ENCODE assay signal across 10 mouse cellular contexts in genomic region chr10:127125210-127126001, GRCm38 (mm10). TPM values are rescaled to one million over a fixed set of nuclear protein-coding genes. Genes with fewer than 3 reads are reported as not detected.
A peak's percentile ranks its signal among the peaks of the same experiment; 100 is the strongest.
DNase-seq lines count a peak whose midpoint lies in the region; ATAC-seq and TF ChIP-seq lines count a peak whose summit lies in the region.
"Had no signal": no experiment of that assay in that cellular context is flagged by ENCODE, and none has a peak within 500 bp of the region (broad histone marks: within the 10 kb centered on the region; RNA-seq: fewer than 3 reads in every experiment).

No protein-coding gene starts in this region.

- 67% methylated on average over 9 of the region's 9 CpGs for WGBS in intestine, postnatal 0 days
- WGBS in intestine, embryonic 15.5 days = 71% methylated on average over 9 of the region's 9 CpGs

- no peaks in the 10 kb centered on the region for H3K4me1 ChIP-seq in intestine, postnatal 0 days (replicated peaks; ENCODE audit: control insufficient read depth, insufficient read depth, low read length)
- 0 out of 2 replicates have a peak, but pooled peaks cover 7% of the 10 kb centered on the region for H3K4me1 ChIP-seq in intestine, embryonic 15.5 days (replicated peaks)

- no peak overlapping the region for H3K4me3 ChIP-seq in intestine, postnatal 0 days (ENCODE audit: low read depth, low read length)
- H3K4me3 ChIP-seq in intestine, embryonic 15.5 days (replicated peaks) = no peak overlapping the region
- H3K4me3 ChIP-seq: embryonic facial prominence, embryonic 15.5 days; limb, embryonic 12.5 days had no signal

- no peaks in the 10 kb centered on the region for H3K27me3 ChIP-seq in intestine, postnatal 0 days (replicated peaks; ENCODE audit: control insufficient read depth, insufficient read depth, low read length)
- H3K27me3 ChIP-seq in intestine, embryonic 15.5 days (replicated peaks) = no peaks in the 10 kb centered on the region
- H3K27me3 ChIP-seq: embryonic facial prominence, embryonic 15.5 days; limb, embryonic 12.5 days had no signal

- H3K9me3 ChIP-seq in intestine, postnatal 0 days (ENCODE audit: control insufficient read depth) = no peaks in the 10 kb centered on the region
- no peaks in the 10 kb centered on the region for H3K9me3 ChIP-seq in intestine, embryonic 15.5 days
- H3K9me3 ChIP-seq: embryonic facial prominence, embryonic 15.5 days; limb, embryonic 12.5 days had no signal

- peak; percentile 75 for DNase-seq in ZHBTc4 (ENCODE audit: low read depth, low spot score)
- peak; percentile 60 for DNase-seq in kidney, postnatal 14 days
- no peak for DNase-seq in frontal cortex, postnatal 14 days (ENCODE audit: low spot score in 2 of 2)
- DNase-seq in heart, adult 11 months = no peak

- H3K36me3 ChIP-seq in intestine, postnatal 0 days (ENCODE audit: control insufficient read depth, insufficient read depth) = no peaks in the 10 kb centered on the region
- no peaks in the 10 kb centered on the region for H3K36me3 ChIP-seq in intestine, embryonic 15.5 days
- H3K36me3 ChIP-seq: embryonic facial prominence, embryonic 15.5 days; limb, embryonic 12.5 days had no signal

- H3K27ac ChIP-seq in intestine, postnatal 0 days (ENCODE audit: low read depth, low read length) = no peak overlapping the region
- no peak overlapping the region for H3K27ac ChIP-seq in intestine, embryonic 15.5 days
- H3K27ac ChIP-seq: embryonic facial prominence, embryonic 15.5 days; limb, embryonic 12.5 days had no signal

- TF ChIP-seq CTCF in intestine, postnatal 0 days (IDR thresholded peaks at IDR 0.05; ENCODE audit: low read depth) = peak; percentile 80

- no peak overlapping the region for H3K4me2 ChIP-seq in intestine, postnatal 0 days (replicated peaks; ENCODE audit: low read depth)
- no peak overlapping the region for H3K4me2 ChIP-seq in intestine, embryonic 15.5 days (replicated peaks)
- H3K4me2 ChIP-seq: embryonic facial prominence, embryonic 15.5 days; limb, embryonic 12.5 days had no signal

- no peak overlapping the region for H3K9ac ChIP-seq in intestine, postnatal 0 days (ENCODE audit: low read depth, low read length)
- no peak overlapping the region for H3K9ac ChIP-seq in intestine, embryonic 15.5 days
- H3K9ac ChIP-seq: embryonic facial prominence, embryonic 15.5 days; limb, embryonic 12.5 days had no signal

- ATAC-seq in intestine, postnatal 0 days = no peak
- ATAC-seq in intestine, embryonic 15.5 days = no peak
- ATAC-seq in CD4-positive, CD25-positive, alpha-beta regulatory T cell, adult 4 months = peak; percentile 46
- ATAC-seq in monocyte, adult 5-6 weeks (replicated peaks; ENCODE audit: insufficient number of reproducible peaks, low FRiP score, low TSS enrichment, poor library complexity, severe bottlenecking) = peak; percentile 52

RNA-seq across cellular contexts. Expression of gene Os9, which starts 4.5 kb away (rescaled TPM):
- 113 and 116 TPM in 2 replicates for polyA plus RNA-seq in intestine, postnatal 0 days (2015; fragmentation: Nextera tagmentation; extraction: Ambion mirVana)
- 93.0 and 104 TPM in 2 replicates for polyA plus RNA-seq in intestine, embryonic 15.5 days (2015; fragmentation: Nextera tagmentation; extraction: Ambion mirVana)
- polyA plus RNA-seq in CD4-positive, CD25-positive, alpha-beta regulatory T cell, adult 4 months (2017; shearing (Covaris generic)) = 100 to 1,000 TPM in 1 of 2 experiments, 10 to 100 TPM in 1; 78.1 to 142 TPM
- total RNA-seq in monocyte, adult 5-6 weeks (2017) = 253 to 285 TPM (median 262 TPM) in 3 replicates

RNA-seq across cellular contexts. Expression of gene B4galnt1, which starts 39.6 kb away (rescaled TPM):
- 29.4 and 34.1 TPM in 2 replicates for polyA plus RNA-seq in intestine, postnatal 0 days (2015; fragmentation: Nextera tagmentation; extraction: Ambion mirVana)
- polyA plus RNA-seq in intestine, embryonic 15.5 days (2015; fragmentation: Nextera tagmentation; extraction: Ambion mirVana) = 52.5 and 55.2 TPM in 2 replicates
- polyA plus RNA-seq in CD4-positive, CD25-positive, alpha-beta regulatory T cell, adult 4 months (2017; shearing (Covaris generic)) = 100 to 1,000 TPM; 166 to 206 TPM
- 166 to 275 TPM (median 211 TPM) in 3 replicates for total RNA-seq in monocyte, adult 5-6 weeks (2017)

RNA-seq across cellular contexts. Expression of gene Agap2, which starts 50.3 kb away (rescaled TPM):
- 0.07 and 0.20 TPM in 2 replicates for polyA plus RNA-seq in intestine, postnatal 0 days (2015; fragmentation: Nextera tagmentation; extraction: Ambion mirVana)
- 0.16 and 0.43 TPM in 2 replicates for polyA plus RNA-seq in intestine, embryonic 15.5 days (2015; fragmentation: Nextera tagmentation; extraction: Ambion mirVana)
- polyA plus RNA-seq in CD4-positive, CD25-positive, alpha-beta regulatory T cell, adult 4 months (2017; shearing (Covaris generic)) = 10 to 100 TPM; 29.8 to 34.6 TPM
- total RNA-seq in monocyte, adult 5-6 weeks (2017) = 31.1 to 112 TPM (median 48.9 TPM) in 3 replicates
- polyA plus RNA-seq: limb, embryonic 12.5 days had no signal

RNA-seq across cellular contexts. Expression of gene Slc26a10, which starts 55.0 kb away (rescaled TPM):
- polyA plus RNA-seq in intestine, postnatal 0 days (2015; fragmentation: Nextera tagmentation; extraction: Ambion mirVana) = 0.52 and 0.65 TPM in 2 replicates
- 0.98 and 1.1 TPM in 2 replicates for polyA plus RNA-seq in intestine, embryonic 15.5 days (2015; fragmentation: Nextera tagmentation; extraction: Ambion mirVana)
- polyA plus RNA-seq in CD4-positive, CD25-positive, alpha-beta regulatory T cell, adult 4 months (2017; shearing (Covaris generic)) = 1 to 10 TPM; 2.6 to 2.8 TPM
- total RNA-seq in monocyte, adult 5-6 weeks (2017) = 3.2 to 4.2 TPM (median 3.5 TPM) in 3 replicates

RNA-seq across cellular contexts. Expression of gene Tspan31, which starts 55.3 kb away (rescaled TPM):
- 264 and 300 TPM in 2 replicates for polyA plus RNA-seq in intestine, postnatal 0 days (2015; fragmentation: Nextera tagmentation; extraction: Ambion mirVana)
- polyA plus RNA-seq in intestine, embryonic 15.5 days (2015; fragmentation: Nextera tagmentation; extraction: Ambion mirVana) = 167 and 181 TPM in 2 replicates
- 100 to 1,000 TPM in 1 of 2 experiments, 10 to 100 TPM in 1; 87.4 to 109 TPM for polyA plus RNA-seq in CD4-positive, CD25-positive, alpha-beta regulatory T cell, adult 4 months (2017; shearing (Covaris generic))
- total RNA-seq in monocyte, adult 5-6 weeks (2017) = 38.1 to 49.9 TPM (median 47.0 TPM) in 3 replicates

Comparison
In these comparisons a context has a peak if more than half of its experiments do, and no peak if none do; other contexts are left out.
1. ATAC-seq: peak in CD4-positive, CD25-positive, alpha-beta regulatory T cell, adult 4 months (single experiment) and monocyte, adult 5-6 weeks (single experiment); none in intestine, postnatal 0 days (single experiment) and intestine, embryonic 15.5 days (single experiment).
2. DNase-seq: peak in ZHBTc4 (single experiment) and kidney, postnatal 14 days (single experiment); none in frontal cortex, postnatal 14 days (0 of 2) and heart, adult 11 months (single experiment).
3. RNA of gene Agap2, which starts 50.3 kb away (polyA plus RNA-seq): 29.8 to 34.6 TPM in CD4-positive, CD25-positive, alpha-beta regulatory T cell, adult 4 months; 0.16 to 0.43 TPM in intestine, embryonic 15.5 days and 0.07 to 0.20 TPM in intestine, postnatal 0 days; every median in the first group is over 10 times any median in the second.